Mouse (Mus musculus) MEL (cell line): ENCODE results near the gene Slc5a2.

Source experiments
- CHD2 ChIP-seq: IDR thresholded peaks from 2 replicates; pipeline ENCODE4 v1.6.1; 2011; ENCODE audit warnings: low read length, improper control_type of control experiment
- CTCF ChIP-seq, 3 experiments: IDR thresholded peaks in 2 of 3; conservative IDR thresholded peaks in 1 of 3; 2 replicates each; pipeline ENCODE4 v1.5.1; 2011 to 2012; ENCODE audit warnings: low read length in 3 of 3, low read depth in 2 of 3, mild to moderate bottlenecking in 2 of 3, improper control_type of control experiment in 1 of 3, inconsistent platforms in 1 of 3, mixed read lengths in 1 of 3, moderate library complexity in 1 of 3; ENCODE audit not compliant: control insufficient read depth in 1 of 3, insufficient read depth in 1 of 3, poor library complexity in 1 of 3, severe bottlenecking in 1 of 3
- EP300 ChIP-seq, 2 experiments: IDR thresholded peaks; 2 replicates each; pipeline ENCODE4 v1.6.1; 2011; ENCODE audit warnings: improper control_type of control experiment in 2 of 2, low read length in 2 of 2, low read depth in 1 of 2, mild to moderate bottlenecking in 1 of 2
- GABPA ChIP-seq: IDR thresholded peaks from 2 replicates; pipeline ENCODE4 v1.6.1; 2012; ENCODE audit warnings: low read depth, mild to moderate bottlenecking, inconsistent platforms, low read length, improper control_type of control experiment, moderate library complexity
- GATA1 ChIP-seq: IDR thresholded peaks from 2 replicates; pipeline ENCODE4 v1.6.1; 2011; ENCODE audit warnings: low read depth, low read length, improper control_type of control experiment
- POLR2A ChIP-seq, 2 experiments: IDR thresholded peaks; 2 replicates each; pipeline ENCODE4 v1.6.1; 2011 to 2012; ENCODE audit warnings: low read length in 2 of 2, mild to moderate bottlenecking in 2 of 2, control low read depth in 1 of 2, improper control_type of control experiment in 1 of 2, low read depth in 1 of 2, moderate library complexity in 1 of 2; ENCODE audit not compliant: control insufficient read depth in 1 of 2, insufficient read depth in 1 of 2, poor library complexity in 1 of 2
- RAD21 ChIP-seq: IDR thresholded peaks from 2 replicates; pipeline ENCODE4 v1.6.1; 2011; ENCODE audit warnings: mild to moderate bottlenecking, low read depth, low read length, improper control_type of control experiment
- SMC3 ChIP-seq: IDR thresholded peaks from 2 replicates; pipeline ENCODE4 v1.6.1; 2011; ENCODE audit warnings: low read depth, low read length, improper control_type of control experiment
- USF1 ChIP-seq: IDR thresholded peaks from 2 replicates; pipeline ENCODE4 v1.6.1; 2014; ENCODE audit warnings: low read depth, mild to moderate bottlenecking, inconsistent platforms, low read length, improper control_type of control experiment, moderate library complexity

DNA sequence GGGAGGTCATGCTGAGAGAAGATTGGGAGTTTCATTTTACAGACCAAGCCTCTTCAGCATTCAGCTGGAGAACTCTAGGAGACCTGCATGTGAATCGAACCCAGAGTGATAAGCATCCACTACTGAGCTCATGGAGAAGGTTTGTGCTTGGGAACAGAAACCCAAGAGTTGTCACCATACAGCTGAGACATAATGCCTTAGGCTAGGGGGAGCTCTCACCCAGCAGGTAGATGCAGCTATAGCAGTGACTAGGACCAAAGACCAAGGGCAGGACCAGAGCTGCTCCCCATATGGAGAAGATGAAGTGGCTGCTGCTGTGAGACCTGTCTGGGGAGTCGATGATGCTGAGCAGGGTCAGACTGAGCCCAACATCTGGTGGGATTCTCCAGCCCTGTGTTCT, 48.1 kb downstream of the Slc5a2 start:
- TF ChIP-seq CTCF (IDR thresholded peaks at IDR 0.05 in 2 of 3, conservative IDR thresholded peaks at IDR 0.05 in 1 of 3; ENCODE audit: control insufficient read depth in 1 of 3, insufficient read depth in 1 of 3, low read depth in 2 of 3, low read length in 3 of 3, poor library complexity in 1 of 3, severe bottlenecking in 1 of 3) = peak in 1 of 3 experiments; percentile 15; a peak in 1 of 6 replicates
- TF ChIP-seq EP300 (IDR thresholded peaks at IDR 0.05; ENCODE audit: low read depth in 1 of 2, low read length in 2 of 2) = no peak
- no peak for TF ChIP-seq POLR2A (IDR thresholded peaks at IDR 0.05; ENCODE audit: control insufficient read depth in 1 of 2, insufficient read depth in 1 of 2, low read depth in 1 of 2, low read length in 2 of 2, poor library complexity in 1 of 2)
- no peak for TF ChIP-seq SMC3
- TF ChIP-seq CHD2 = no peak
- no peak for TF ChIP-seq GATA1
- no peak for TF ChIP-seq RAD21
- no peak for TF ChIP-seq GABPA
- no peak for TF ChIP-seq USF1
